Mouse (Mus musculus) adrenal gland, adult (tissue): ENCODE measurements around the gene Pex12.
"Not testable (repeated sequence)": the region's sequence is repeated elsewhere in the genome, so short reads cannot be mapped to it uniquely, and the experiment has no call there.

Experiments
- DNase-seq, 2 experiments: peaks; one replicate each; pipeline ENCODE4 v3.0.0; 2022 to 2023; ENCODE audit warnings: low spot score in 1 of 2; ENCODE audit not compliant: inconsistent age in 2 of 2

Pex12 gene

DNA sequence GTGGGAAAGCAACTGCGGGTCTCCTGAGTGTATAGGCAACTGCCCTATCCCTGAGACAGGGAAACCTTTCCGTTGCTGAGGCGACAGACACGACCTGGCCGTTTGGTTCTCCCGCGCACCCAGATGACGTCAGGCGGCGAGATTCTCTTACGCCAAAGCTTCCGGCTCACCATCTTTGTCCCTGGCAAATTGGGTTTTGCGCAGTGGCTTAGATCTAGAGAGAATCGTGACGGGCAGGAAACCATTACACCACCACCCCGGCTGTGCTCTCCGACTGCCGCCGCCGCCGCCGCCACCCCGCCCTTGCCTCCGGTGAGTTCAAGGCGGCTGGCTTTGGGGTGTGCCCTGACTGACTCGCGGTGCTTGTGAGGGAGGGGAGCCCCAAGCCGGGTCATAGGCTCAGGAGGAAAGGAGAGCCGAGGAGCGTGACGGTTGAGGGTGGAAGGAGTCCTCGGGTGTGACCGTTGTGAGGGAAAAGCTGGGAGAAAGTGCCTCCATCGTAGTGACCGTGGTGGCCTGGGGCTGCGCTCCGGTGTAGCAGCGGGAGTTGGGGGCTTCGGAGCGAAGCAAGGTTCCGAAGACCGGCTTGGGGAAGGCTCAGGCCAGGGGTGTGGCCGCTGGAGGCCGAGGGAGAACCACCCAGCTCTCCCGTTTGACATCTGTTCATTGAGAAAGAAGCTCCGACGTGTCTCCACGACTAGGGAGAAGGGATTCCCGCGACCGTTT, at the start of gene Pex12:
Pex12 (minus strand) TSS at position 61 of the 726 bp plus-strand sequence.
- peak; percentile 94 to 99 for DNase-seq

DNA sequence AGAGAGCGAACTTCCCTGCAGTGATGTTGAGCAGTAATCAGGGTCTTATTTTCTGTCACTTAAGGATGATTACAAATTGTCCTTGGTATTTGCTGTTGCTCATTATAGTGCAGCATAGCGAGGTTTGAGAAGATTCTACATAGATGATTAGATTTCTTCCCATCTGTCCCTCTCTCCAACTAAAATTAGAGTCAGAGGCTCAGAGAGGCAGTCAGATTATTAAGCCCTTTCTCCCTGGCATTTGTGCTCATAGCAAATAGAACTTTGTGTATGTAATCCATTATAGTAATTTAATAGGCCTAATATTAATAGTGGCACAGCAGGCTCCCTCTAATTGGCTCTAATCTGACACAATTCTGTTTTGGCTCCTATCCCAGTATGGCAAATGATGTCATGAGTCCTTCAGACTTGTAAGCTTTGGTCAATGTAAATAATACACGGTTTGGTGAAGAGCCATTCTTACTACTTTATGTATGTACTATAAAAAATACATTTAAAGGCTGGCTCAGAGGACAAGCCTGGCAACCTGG, 39.4 kb upstream of the Pex12 start:
- peak in 1 of 2 experiments; percentile 32 for DNase-seq

DNA sequence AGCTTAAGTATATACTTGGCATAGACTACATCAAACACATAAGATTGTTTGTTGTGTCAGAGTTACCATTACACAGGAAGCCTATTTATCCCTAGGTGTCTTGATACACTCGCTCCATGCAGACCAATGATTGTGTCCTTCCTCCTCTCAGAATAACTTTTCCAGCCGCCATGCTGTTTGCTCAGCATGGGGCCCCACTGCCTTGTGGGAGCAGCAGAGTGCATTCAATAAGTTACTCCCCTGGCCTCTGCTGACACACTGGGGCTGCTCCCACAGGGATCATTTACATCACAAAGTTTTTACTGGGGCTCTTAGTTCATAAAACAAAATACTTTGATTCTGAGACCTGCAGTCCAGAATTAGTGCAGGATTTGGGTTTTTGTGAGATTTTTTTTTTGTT, 37.3 kb upstream of the Pex12 start:
- no peak for DNase-seq

DNA sequence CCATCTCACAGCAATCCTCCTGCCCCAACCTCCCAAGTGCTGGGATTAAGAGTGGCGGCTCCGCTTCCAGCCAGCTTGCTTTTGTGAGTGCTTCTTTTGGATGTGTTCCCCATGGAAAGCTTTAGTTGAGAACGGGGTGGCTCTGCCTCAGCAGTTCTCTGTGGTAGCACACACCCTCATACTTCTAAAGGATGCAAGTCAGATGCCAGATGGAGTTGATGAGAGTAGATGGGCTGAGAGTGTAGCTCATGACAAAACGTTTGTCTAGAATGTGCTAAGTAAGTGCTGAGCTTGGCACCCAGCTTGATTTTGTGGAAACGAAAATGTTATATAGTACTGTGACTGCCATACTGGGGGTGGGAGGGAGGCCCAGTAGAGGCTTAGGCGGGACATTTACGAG, 33.4 kb upstream of the Pex12 start:
- no peak for DNase-seq

DNA sequence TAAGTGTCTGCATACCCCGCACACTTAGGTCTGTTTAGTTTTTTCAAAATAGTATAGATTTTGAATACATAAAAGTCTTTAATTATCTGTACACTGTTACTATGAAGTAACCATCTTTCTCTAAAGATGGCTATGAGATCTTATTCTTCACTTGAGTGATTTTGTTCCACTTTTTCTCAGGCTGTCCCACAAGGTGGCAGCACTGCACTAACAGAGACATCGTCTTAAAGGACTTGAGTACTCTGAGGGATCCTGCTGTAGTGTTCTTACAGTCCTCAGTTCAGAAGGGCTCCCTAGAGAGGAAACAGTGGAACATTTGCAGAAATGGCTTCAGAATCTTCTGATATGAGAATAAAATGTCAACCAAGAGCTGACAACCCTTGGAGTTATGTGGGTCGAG, 25.0 kb upstream of the Pex12 start:
- DNase-seq = peak; percentile 26 to 71

DNA sequence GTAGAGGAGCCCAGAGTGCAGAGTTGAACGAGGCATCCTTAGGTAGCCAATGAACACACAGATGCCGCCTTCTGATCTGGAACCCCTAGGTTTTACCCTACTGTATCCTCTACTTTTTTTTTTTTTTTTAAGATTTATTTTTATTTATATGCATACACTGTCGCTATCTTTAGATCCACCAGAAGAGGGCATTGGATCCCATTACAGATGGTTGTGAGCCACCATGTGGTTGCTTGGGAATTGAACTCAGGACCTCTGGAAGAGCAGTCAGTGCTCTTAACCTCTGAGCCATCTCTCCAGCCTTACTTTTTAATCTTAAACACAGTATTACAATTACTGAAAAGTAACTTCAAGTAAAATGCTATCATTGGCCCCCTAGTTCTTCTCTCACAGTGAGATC, 24.3 kb upstream of the Pex12 start:
- not testable (repeated sequence) for DNase-seq

DNA sequence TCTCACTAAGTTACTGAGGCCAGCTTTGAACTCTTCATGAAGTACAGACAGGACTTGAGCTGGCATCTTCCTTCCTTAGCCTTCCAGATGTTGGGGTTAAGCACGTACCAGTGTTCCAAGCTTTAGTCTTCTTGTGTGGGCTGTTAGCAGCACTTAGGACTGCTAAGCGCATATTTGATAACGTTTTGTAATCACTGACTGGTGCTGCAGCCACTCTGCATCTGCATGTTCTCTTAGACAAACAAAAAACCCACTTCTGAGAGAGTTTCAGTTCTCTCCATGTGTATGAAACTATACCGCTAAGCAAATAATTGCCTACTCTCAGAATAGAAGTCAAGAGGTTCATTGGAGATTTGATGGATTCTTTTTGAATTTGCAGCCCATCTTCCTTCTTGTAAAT, 16.7 kb upstream of the Pex12 start:
- DNase-seq = no peak

DNA sequence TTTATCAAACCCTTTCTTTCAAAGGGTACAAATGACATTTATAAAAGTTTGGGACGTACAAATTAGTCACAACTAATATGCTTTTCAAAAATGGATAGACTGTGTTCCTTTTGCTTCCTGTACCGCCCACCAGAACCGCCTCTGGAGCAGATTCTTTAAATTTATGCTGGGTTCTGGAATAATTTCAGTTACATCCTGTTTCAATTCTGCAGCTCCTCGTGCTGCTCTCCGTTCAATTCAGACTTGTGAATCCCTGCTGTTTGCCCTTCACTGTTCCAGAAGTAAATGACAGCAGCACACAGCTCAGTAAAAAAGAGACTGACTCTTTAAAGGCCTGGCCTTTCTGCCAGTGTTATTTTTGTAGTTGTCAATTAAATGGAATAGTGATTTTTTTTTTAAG, 10.1 kb upstream of the Pex12 start:
- no peak for DNase-seq

DNA sequence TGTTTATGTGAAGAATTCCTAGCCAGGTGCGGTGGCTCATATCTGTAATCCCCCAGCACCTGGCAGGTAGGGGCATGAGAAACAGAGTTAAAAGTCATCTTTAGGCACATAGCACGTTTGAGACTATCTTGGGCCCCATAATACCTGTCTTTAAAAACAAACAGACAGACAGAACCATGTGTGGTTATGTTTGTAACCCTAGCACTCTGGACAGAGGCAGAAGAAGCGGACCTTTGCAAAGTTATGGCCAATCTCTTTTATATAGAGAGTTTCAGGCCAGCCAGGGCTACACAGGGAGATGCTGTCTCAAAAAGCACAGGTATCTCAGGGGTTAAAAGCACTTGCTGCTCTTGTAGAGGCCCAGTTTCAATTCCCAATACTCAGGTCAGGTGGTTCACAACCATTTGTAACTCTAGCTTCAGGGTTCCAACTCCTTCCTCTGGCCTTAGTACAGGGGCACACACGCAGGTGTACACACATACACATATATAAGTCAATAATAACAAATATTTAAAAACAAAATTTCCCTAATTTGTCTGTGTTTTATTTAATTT, 4.4 kb upstream of the Pex12 start:
- no peak for DNase-seq

DNA sequence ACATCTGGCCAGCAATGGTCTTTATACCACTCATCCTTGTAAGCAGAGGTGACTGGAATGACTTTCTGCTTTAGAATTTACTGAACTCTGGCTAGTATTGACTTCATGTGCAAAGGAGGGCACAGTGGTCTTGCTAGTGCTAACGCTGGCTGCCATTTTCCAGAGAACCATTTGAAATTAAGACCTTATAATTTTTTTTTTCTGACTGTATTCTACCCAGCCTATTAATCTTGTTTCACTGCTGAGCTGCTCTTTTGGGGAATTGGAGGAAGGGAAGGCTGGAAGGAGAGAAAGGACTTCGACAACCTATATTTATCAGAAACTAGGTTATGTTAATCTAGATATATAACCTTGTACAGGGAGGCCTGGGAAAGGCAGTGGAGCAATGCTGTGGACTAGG, 2.1 kb upstream of the Pex12 start:
- DNase-seq = no peak

DNA sequence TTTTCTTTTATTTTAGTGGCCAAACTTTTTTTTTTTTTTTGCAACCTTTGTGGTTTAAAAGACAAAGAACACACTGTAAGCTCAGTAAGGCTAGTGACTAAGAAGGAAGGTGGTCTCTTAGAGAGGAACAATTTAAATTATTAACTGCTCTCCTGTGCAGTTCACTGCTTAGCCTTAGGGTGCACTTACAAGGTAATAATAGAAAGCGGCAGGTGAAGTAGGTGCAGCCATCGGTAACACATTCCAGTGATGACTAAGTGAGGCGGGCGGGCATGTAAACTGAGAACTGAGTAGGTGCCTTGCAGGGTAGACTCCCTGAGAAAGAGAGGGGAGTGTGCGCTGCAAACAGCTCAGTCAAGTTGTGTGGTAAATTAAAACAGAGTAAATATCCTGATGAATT, 1.4 kb upstream of the Pex12 start:
- DNase-seq = peak in 1 of 2 experiments; percentile 39

DNA sequence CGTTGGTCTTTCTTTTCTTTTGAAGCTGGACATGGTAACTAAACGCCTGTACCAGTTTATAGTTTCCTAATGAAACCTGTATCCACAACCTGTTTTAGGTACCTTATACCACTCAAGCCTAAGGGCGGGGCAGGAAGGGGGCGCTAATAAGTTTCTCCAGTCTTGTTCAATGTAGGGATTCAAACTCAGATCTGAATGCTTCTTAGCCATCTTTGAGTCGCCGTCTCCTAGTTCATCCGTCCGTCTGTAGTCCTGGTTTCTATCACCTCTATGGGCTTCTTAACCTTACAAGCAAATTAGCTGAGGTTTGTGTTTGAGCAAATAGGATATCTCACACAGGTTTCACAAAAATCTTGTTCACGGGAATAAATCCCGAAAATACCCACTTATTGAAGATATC, 262 bp downstream of the Pex12 start:
- no peak for DNase-seq

DNA sequence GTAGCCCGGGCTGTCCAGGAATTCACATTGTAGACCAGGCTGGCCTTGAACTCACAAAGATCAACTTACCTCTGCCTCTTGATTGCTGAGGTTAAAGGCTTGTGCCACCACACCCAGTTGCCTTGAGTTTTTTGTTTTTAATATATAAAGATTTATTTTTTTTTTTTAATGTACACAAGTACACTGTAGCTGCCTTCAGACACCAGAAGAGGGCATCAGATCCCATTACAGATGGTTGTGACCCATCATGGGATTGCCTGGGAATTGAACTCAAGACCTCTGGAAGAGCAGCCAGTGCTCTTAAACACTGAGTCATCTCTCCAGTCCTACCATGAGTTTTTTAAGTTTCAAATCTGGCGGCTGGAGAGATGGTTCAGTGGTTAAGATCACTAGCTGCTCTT, 955 bp downstream of the Pex12 start:
- peak in 1 of 2 experiments; percentile 27 for DNase-seq

DNA sequence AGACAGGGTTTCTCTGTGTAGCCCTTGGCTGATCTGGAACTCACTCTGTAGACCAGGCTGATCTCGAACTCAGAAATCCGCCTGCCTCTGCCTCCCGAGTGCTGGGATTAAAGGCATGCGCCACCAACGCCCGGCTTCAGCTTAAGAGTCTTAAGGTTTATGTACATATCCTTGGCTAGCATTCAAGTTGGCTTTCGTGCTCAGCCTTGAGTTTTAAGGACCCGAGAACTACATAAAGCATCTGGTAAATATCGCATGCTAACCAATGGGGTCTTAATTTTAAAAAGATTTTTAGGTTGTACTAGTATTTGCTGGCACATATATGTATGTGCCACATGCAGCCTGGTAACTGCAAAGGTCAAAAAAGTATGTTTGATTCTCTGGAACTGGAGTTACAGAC, 2.7 kb downstream of the Pex12 start:
- peak in 1 of 2 experiments; percentile 39 for DNase-seq

DNA sequence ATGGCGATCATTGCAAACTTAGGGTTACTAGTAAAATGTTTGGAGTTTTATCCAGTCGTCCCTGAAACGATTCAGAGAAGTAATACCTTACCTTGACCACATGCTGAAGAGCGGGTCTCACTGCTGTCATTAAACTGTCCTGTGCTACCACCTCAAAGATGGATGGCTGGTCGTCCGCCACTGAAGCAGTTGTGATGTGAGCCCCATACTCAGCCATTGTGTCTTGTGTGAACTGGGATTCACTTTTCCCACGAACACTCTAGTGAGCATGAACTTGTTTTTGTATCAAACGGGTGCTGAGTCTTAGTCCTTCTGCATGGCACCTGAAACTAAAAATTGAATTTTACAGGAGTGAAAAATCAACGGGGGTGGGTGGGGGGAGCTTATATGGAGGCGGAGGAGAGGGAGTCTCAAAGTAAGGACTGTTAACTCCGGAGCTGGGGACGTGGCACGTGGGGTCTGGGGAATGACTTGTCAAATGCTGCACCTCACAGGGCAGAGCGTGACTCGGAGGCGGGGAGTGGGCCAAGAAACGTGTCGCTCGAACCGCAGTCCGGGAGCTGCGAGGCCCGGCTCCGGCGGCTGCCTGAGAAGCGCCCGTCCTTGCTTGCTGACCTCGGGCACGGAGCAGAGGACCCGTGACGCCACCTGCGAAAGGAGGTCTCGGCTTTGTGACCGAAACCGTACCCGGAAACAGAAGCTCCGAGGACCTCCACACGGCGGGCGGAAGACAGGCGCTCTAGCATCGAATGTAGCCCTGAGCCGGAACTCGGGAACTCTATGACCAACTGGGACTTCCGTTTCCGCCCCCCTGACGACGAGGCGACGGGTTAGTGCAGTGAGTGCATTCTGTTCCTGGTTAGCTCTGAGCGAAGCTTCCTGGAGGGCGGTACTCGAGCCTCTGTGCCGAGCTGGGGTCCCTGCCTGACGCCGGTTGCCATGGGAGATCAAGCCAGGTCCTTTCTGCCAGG, 3.9 kb downstream of the Pex12 start, which contains the start of gene Ap2b1:
Ap2b1 (plus strand) TSS at position 800 of the 971 bp plus-strand sequence.
- DNase-seq = peak; percentile 96 to 98

DNA sequence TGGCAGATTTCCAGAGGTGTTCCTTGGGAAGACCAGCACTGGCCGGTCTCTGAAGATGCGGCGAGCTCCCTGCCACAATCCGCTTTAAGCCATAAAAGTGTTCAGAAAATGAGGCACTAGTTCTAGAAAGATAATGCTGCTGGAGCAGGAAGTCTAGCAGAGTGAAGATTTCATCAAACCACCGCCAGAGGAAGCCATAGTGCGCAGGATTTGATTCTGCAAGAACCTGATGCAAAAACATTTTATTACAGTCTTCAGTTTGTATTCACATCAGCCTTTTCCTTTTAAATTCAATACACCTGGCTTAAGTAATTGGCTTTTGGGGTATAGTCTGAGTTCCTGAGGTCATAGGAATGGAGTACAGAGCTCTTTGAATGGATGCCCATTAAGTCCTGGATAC, 4.6 kb downstream of the Pex12 start:
- peak in 1 of 2 experiments; percentile 55 for DNase-seq

DNA sequence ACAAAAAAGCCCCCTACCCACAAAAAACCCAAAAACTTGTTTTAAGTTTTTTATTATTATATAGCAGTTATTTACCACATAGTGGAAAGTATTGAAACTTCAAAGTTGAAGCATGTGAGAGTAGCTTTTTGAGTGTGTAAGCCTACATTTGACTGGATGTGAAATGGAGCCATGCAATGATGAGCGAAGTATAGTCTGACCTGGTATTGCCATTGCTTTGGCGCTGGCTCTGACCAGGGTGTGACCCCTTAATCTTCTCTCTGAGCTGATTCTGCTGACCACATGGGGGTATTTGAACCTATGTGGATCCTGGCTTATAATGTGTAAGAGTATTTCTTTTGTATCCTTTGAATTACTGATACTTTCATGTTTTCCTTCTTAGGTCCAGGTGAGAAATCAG, 8.3 kb downstream of the Pex12 start:
- no peak for DNase-seq

DNA sequence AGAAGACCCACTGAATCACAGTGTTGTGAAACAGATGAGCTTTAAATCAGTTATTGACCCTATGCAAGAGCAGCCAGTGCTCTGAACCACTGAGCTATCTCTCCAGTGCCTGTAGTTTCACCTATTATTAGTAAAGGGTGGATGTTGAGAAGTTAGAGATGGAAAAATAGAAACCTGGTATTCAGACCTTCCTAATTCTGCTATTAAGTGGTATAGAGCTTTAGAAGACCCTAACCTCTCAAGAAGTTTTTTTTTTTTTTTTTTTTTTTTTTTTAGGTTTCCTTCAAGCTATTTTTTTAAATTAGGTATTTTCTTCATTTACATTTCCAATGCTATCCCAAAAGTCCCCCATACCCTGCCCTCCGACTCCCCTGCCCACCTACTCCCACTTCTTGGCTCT, 9.2 kb downstream of the Pex12 start:
- no peak for DNase-seq

DNA sequence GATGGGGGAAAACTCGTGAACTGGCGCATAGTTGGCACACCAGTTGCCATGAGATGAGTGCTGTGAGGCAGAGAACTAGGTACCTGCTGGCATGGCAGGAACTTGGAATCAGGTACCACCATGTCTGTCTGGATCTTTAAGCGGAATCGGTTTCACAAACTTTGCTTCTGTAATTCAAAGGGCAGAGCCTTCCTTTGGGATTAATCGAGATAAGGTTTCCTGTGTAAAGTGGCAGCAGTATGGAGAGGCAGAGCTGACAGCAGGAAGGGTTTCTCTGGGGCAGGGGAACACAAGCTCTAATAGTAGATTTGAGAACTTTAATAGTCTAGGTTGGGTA, 10.2 kb downstream of the Pex12 start:
- DNase-seq = peak in 1 of 2 experiments; percentile 70

DNA sequence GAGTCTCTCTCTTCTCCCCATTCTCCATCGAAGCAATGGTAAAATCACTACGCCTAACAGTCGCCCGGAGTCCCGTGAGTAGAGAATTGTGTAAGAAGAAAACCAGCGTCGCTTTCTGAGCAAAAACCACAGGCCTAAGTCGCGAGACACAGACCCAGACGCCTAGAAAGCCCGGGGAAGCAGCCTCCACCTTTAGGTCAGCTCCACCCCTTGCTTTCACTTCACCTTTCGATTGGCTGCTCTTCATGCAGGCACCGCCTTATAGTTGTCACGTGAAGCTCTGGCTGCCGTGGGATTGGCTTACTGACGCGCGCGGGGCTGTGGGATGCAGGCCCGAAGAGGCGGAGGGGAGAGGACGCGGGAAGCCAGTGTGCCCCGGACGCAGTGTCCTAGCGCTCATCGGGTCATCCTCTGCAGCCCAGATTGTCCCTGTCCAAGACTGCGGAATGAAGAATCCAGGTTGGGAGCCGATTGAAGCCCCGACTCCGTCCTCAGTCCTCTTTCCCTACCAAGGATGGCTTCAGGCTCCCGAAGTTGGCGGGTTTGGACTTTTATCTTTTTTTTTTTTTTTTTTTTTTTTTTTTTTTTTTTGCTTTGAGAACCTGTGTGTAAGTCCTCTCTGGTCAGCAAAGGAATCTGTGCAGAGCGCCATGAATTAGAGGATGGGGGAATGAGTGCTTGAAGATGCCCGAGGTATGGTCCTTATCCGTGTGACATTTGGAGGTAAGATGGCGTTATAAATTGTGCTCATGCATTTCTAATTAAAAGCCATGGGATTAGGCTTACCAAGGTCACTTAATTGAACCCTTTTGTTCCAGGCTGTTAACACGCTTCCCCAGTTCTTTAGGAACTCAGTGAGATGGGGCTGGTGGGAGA, 10.8 kb downstream of the Pex12 start:
- peak; percentile 97 to 98 for DNase-seq

DNA sequence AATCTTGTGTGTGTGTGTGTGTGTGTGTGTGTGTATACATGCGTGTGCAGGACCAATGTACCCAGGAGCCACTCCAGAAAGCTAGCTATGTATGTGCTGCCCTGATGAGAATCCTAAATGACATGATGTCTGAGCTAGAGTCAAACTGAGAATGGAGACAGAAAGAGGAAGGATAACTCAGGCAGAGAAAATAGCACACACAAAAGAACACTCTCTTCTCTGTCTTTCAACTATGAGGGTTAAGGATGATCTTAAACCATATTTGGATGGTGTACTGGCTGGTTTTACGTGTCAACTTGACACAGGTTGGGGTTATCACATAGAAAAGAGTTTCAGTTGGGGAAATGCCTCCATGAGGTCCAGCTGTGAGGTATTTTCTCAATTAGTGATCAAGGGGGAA, 12.8 kb downstream of the Pex12 start:
- DNase-seq = no peak
